Mouse (Mus musculus) T-helper 1 cell (primary cell): ENCODE data around the gene Ank2.

ENCODE experiments used
- in situ Hi-C: fragments of 300-600 bp; cut with MboI, MseI; formaldehyde crosslinking; loops from one replicate; pipeline ENCODE4 v1.15.1; 2025; ENCODE audit warnings: high pct_unique_total_duplicates

Ank2 gene

GRCm38 (mm10) chr3:127183998-127184753 is 315.0 kb downstream of the Ank2 start:
- in situ Hi-C loops, result no loop called here

- in situ Hi-C loops, result no loop called here
Measured at GRCm38 (mm10) chr3:127172697-127173096, 326.5 kb downstream of the Ank2 start.

DNA sequence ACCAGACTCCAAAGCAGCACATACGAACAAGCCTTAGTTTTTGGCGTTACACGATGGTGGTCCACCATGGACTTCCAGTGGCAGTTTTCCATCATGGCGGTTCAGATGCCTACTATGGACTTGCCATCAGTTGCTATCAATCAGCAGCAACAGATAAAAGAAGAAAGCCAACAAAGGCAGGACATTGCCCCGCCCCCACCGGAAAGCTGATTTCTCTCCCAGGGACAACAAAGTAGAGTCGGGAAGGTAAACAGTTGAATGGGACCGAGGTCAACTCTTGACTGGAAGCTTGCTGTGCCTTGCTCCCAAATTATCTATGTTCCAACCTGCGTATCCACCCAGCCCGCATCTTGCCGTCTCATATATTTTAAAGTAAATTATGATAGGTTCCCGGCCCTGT is 328.9 kb downstream of the Ank2 start:
- in situ Hi-C loops, result no loop called here

DNA sequence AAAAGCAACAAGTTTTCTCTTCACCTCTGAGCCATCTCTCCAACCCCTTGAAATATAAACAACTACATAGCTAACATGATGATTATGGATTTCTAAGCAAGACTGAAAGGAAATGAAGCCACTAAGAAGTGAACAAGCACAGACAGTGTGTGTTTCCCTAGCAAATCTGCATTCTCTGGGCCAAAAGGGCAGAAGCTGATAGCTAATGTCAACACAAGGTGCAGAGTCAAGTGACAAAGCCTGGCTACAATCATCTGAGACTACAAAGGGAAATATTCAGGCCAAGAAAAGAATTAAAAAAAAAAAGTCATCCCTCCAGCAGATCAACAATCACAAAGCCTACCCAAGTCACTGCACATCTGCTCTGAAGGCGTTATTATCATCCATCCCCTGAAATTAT is 330.0 kb downstream of the Ank2 start:
- in situ Hi-C loops, result no loop called here

DNA sequence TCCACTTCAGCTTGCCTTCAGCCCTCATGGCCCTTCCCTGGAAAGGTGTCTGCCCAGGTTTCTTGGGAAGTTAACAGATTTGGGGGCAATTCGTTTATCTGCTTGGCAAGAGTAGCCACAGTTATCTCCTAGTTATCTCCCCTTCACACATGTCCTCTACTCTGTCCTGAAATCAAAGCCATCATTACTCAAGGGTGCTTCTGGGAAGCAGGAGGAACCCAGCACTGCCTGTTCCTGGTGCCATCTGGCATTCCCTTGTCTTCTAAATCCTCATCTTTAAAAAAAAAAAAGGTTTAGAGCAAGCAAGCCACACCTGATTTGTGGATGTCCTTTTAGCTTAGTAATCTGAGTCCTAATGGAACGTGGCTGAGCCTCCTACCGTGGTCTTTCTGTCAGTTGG is 335.4 kb downstream of the Ank2 start:
- in situ Hi-C loops, result no loop called here

- in situ Hi-C loops, result no loop called here
Measured at GRCm38 (mm10) chr3:127161998-127162712, 337.0 kb downstream of the Ank2 start.

DNA sequence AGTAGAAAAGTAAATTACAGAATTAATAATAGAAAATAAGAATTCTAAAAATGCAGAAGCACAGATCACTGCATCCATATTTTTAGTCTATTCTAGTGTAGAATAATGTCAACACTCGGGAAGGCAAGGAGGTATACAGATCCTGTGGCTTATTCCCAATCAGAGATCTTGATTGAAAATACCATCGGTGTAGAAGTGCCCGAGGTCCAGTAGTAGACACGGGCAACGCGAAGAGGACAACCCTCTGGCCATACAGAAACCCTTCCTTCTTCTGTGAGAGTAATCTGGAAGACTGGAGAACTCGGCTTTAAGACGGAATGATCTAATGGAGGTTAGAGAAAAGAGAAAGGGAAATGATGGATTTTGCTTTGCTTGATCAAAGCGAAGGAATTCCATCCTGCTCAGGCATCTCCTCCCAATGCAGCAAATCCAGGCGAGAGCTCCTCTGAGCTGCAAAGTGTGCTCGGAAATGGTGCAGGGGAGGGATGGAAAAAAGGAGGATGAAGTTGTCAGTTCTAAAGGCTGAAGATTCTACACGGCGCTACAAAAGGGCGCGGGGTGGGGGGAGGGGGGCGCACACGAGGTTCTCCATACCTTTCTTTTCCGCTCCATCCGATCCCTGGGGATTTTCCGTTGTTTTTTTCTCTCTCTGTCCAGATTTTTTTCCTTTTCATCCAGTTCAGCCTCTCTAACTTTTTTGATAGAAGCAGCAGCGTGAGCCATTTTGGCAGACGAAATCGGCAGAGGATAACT is 337.9 kb downstream of the Ank2 start:
- in situ Hi-C loops, result no loop called here

GRCm38 (mm10) chr3:127157706-127158105 is 341.4 kb downstream of the Ank2 start:
- in situ Hi-C loops, result no loop called here

DNA sequence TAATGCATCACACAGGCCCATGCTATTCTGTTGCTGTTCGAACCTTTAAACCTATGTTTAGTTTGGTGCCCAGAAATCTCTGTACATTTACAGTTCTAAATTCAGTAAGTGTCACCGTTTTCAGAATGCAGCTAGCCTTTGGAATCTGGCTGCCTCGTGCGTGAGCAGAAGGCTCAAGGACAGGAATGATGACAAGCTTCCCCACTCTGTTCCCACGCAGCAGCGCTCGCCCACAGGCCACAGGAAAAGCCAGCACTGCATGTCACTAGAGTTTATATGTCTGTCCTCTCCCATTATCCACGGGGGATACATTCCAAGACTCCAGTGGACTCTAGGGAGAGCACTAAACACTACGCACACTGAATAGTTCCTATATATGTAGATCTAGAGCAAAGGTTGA is 343.1 kb downstream of the Ank2 start:
- in situ Hi-C loops, result no loop called here

- in situ Hi-C loops, result no loop called here
Measured at GRCm38 (mm10) chr3:127153861-127154260, 345.3 kb downstream of the Ank2 start.

GRCm38 (mm10) chr3:127153443-127153842 is 345.7 kb downstream of the Ank2 start:
- in situ Hi-C loops, result no loop called here

DNA sequence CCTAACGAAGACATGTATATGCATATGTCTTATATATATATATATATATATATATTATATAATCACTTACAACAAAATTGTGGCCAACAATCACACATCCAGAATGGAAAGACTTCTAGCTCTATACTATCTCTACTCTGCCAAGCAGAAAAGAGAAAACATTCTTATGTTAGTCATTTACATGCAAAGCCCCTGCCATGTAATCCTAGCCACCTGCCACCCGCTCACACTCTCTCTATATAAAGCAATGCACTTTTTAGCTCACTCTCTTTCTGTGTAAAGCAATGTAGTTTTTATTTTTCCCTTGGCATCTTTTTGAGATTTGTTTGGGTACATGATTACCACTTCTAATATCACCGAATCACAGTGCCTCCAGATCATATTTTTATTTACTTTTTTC is 350.5 kb downstream of the Ank2 start:
- in situ Hi-C loops, result no loop called here

- in situ Hi-C loops, result no loop called here
Measured at GRCm38 (mm10) chr3:127140590-127140989, 358.6 kb downstream of the Ank2 start.

DNA sequence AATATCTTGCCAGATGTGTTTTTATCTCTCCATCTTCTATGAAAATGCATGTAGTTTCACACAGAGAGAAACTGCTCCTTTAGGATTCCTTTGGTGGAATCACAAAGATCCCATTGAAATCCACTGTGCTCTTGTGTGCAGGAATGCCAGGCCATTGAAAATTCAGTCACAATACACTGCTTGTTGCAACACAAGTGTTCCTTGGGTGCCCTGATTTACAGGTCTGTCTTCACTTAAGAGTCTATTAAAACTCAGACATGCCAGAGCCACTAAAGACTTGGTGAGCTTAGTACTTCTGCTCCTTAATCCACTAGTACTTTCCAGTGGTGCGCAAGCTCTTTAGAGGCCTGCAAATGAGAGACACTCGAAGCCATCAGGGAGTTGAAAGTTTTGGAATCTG is 359.5 kb downstream of the Ank2 start:
- in situ Hi-C loops, result no loop called here

DNA sequence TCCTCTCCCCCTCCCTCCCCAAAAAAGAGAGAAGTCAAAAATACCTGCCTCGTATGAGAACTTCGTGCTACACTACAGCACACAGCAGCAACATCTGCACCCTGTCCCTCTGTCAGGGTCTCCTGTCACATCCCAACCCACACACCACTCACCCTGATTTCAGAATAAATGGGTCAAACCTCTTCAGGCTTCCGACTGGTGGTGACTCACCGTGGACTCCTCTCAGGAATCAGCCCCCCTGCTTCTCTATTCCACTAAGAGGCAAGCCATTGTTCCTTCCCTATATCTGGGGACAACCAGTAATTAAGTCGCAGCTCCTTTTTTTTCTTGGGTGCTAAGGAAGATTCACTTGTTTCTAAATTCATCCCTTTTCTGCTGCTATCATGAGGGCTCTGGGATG is 361.6 kb downstream of the Ank2 start:
- in situ Hi-C loops, result no loop called here

- in situ Hi-C loops, result no loop called here
Measured at GRCm38 (mm10) chr3:127134062-127134461, 365.1 kb downstream of the Ank2 start.

DNA sequence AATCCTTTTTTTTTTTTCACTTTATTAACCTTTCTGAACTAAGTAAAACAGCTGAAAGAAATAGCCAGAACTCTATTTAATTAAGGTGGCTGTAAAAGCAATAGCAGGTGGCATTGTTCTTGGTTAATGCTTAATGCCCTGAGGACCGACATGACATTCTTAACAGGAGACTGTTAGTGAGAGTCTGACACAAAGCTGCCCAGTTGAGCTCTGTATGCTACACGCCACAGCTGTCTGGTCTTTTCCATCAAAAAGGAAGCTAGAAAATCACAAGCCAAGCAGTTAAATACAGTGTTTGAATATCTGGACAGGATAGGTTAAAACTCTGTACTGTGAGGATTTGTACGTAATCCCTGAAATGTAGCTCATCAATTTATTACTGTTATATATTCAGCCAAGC is 368.1 kb downstream of the Ank2 start:
- in situ Hi-C loops, result no loop called here

DNA sequence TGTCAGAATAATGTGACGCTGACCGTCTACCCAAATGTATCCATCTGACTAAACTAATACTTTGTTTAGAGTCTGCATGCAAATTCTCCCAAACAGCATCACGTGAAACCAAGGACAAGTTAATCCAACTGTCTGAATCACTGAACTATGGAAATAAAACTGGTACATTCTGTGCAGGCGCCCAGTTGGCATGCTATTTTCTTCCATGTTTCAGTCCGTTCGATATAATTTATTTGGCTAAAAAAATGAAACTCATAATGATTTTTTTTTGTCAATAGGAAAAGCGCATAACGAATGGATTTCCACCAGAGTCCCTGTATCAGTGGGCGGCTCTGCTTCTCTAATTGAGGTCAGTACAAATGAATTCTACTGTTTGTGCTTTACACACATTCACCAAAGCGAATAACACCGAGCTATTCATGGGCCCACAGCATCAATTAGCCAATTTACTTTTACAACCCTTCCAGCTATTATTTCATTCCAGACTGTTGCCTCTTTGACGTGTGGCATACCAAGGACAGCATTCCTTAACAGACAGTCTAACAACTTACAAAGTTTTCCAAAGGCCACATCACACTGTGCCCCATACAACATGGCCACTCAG is 368.9 kb downstream of the Ank2 start:
- in situ Hi-C loops, result no loop called here

DNA sequence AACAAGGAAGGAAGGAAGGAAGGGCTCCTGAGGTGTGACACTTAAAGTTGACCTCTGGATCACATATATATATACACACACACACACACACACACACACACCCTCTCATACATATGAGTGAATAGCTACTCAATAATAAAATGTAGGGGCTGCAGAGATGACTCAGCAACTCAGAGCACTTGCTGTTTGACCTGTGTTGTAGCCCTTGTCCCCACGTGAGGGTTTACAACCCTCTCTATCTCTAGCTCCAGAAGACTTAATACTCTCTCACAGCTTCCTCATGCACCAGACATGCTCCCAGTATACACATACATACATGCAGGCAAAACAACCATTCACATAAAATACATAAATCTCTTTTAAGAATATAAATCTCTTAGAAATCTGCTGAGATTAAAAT is 369.4 kb downstream of the Ank2 start:
- in situ Hi-C loops, result no loop called here

DNA sequence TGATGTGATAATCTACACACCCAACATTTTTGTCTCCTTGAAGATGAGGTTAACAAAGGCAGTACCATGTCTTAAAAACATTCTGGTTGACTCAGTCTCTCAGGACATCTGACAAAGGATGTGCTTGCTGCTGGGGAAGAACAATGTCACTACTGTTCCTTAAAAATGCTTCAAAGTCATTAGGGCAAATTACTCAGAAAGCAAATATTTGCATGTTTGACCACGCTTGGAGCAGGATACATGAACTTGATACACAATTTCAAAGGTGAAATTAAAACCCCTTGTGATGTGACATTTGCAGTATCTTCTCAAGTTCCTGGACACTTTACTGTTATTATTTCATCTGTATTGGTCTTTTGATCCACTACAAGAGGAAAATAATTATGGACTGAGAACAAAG is 371.5 kb downstream of the Ank2 start:
- in situ Hi-C loops, result no loop called here

GRCm38 (mm10) chr3:127126220-127126619 is 372.9 kb downstream of the Ank2 start:
- in situ Hi-C loops, result no loop called here

GRCm38 (mm10) chr3:127124375-127124993 is 374.7 kb downstream of the Ank2 start:
- in situ Hi-C loops, result no loop called here
